Mouse (Mus musculus) small intestine, adult 2 months (tissue): ENCODE results near the gene Nudt8. TPM values are rescaled to one million over a fixed set of nuclear protein-coding genes. Genes with fewer than 3 reads are reported as not detected.

Experiments used
- H3K27ac ChIP-seq: fragments of 200-500 bp; 2 replicates; pipeline ENCODE4 v1.5.1; 2012; ENCODE audit warnings: low read depth, low read length, control low read depth, inconsistent platforms; ENCODE audit not compliant: insufficient read depth
- H3K27me3 ChIP-seq: fragments of 200-500 bp; 2 replicates; pipeline ENCODE4 v1.6.1; 2012; ENCODE audit warnings: mild to moderate bottlenecking, moderate library complexity, low read length, inconsistent platforms; ENCODE audit not compliant: control insufficient read depth, insufficient read depth
- H3K36me3 ChIP-seq: fragments of 200-500 bp; 2 replicates; pipeline ENCODE4 v1.6.1; 2012; ENCODE audit warnings: mild to moderate bottlenecking, low read length, control low read depth, inconsistent platforms; ENCODE audit not compliant: control insufficient read depth, insufficient read depth
- H3K4me1 ChIP-seq: fragments of 200-500 bp; 2 replicates; pipeline ENCODE4 v1.6.1; 2012; ENCODE audit warnings: low read length, inconsistent platforms, mixed read lengths; ENCODE audit not compliant: control insufficient read depth, insufficient read depth, insufficient read length
- H3K4me3 ChIP-seq: fragments of 200-500 bp; 2 replicates; pipeline ENCODE4 v1.5.1; 2012; ENCODE audit warnings: low read depth, mild to moderate bottlenecking, control low read depth, inconsistent platforms, low read length, moderate library complexity
- CTCF ChIP-seq: fragments of 200-500 bp; IDR thresholded peaks from 2 replicates; pipeline ENCODE4 v1.5.1; 2012; ENCODE audit warnings: low read depth, mild to moderate bottlenecking, control low read depth, inconsistent platforms, low read length, moderate library complexity, mixed read lengths; ENCODE audit not compliant: insufficient replicate concordance, insufficient read length; ENCODE audit errors: extremely low read depth
- POLR2A ChIP-seq: fragments of 200-500 bp; IDR thresholded peaks from 2 replicates; pipeline ENCODE4 v1.6.1; 2012; ENCODE audit warnings: low read depth, mild to moderate bottlenecking, control low read depth, inconsistent platforms, low read length, moderate library complexity
- WGBS: fragments of 180-500 bp; shearing (Covaris S2); methylation state at CpG from one replicate; pipeline ENCODE4 v1.1.7; 2018; 5-methylcytosine and 5-hydroxymethylcytosine counted together
- polyA plus RNA-seq: library from polyadenylated mRNA; depleted of rRNA; stranded (reverse); fragments of >200 nt; gene quantifications from 2 replicates; pipeline ENCODE4 v1.2.3, GENCODE M21; 2012

Nudt8 gene
- polyA plus RNA-seq, 1 experiment: 30.6 TPM

DNA sequence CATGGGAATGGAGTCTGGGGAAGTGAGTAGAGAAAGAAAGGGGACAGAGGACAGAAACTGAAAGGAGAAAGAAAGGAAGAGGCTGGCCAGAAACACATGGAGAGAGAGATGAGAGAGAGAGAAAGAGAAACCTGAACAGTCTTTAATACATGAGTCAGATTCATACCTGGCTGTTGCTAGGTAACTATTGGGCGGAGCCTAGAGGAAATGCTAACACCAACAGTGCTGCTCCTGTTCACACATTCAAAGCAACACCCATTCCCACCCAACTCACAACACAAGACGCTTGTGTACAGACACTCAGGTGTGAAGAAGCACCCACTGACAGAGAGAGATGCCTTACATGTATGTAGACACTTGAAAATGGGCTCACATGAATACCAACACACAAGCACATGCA lies 24.5 kb upstream of the Nudt8 start:
- Histone ChIP-seq H3K27ac (no peak overlapping the region), H3K27me3 (no peaks in the 10 kb centered on the region), H3K4me1 (peaks cover 12% of the 10 kb centered on the region), H3K4me3 (no peak overlapping the region), H3K36me3 (no peaks in the 10 kb centered on the region)
- TF ChIP-seq POLR2A (no peak), CTCF (no peak)
- WGBS: 40% methylated on average over 2 of the region's 2 CpGs

DNA sequence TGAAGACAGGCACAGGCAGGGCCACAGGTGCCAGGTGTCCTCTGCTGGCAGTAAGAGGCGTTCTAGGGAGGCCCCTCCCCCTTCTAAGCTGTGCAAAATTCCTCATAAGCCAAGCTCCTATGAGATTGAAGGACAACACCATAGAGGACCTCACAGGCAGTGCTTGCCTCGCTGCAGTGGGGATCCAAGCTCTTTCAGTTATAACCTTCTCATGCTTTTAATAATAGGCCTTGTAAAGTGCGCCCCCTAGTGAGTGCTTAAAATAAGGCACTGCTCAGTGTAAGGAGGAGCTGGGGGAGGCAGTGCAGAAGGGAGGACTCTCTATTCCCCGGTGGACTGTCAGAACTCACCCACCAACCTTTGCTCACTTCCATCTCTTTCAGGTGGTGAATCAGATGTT lies 20.1 kb upstream of the Nudt8 start:
- Histone ChIP-seq H3K4me1 (peaks cover 10% of the 10 kb centered on the region; the same call in 1 of the 2 replicates), H3K36me3 (no peaks in the 10 kb centered on the region), H3K27ac (no peak overlapping the region), H3K27me3 (no peaks in the 10 kb centered on the region), H3K4me3 (no peak overlapping the region)
- WGBS: 4% methylated on average over 4 of the region's 4 CpGs
- TF ChIP-seq CTCF (peak; percentile 78; the same call in 1 of the 2 replicates), POLR2A (no peak)

DNA sequence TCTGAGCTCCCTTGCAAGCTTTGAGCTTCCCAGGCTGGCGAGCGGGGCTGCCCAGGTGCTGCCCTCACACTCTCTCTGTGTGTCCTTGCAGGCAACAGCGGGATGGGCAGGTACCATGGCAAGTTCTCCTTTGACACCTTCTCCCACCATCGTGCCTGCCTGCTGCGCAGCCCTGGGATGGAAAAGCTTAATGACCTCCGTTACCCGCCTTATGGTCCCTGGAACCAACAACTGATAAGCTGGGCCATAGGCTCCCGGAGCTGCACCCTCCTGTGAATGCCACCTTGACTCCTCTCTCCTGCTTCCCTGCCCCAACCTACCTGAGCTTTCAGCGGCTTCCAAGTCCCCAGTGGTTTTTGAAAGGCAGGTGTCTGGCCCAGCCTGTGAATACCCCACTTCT lies 19.5 kb upstream of the Nudt8 start:
- H3K36me3 ChIP-seq: no peaks in the 10 kb centered on the region

DNA sequence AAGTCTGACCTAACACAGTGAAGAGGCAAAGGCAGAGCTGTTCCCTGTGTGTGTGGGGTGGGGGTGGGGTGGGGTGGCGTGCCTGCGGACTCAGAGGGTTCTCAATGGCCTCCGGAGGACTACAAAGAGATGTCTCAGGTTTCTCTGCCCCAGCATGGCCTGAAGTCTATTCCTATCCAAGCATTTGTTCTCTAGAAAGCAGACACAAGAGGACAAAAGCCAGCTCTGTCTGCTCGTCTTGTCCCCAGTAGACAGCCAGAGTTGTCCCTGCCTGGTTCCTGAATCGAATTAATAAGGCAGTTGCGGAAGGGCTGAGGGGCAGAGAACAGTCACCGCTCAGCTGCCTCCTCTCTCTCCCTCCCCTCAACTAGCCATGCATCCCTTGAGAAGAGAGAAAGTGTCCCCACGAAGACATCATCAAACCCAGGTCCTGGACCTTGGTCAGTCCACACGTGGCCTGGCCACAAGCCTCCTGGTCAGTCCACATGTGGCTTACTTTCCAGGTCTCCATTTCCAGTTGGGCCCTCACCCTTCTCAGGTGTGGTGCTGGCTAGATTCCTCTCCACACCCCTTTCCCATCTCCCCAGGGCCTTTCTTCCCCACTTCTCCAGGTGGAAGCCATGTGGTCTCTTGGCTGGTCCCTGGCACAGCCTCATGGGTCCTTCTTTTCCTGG lies 16.7 kb upstream of the Nudt8 start:
- H3K4me1 ChIP-seq: peaks cover 25% of the 10 kb centered on the region
- H3K27me3 ChIP-seq: no peaks in the 10 kb centered on the region
- H3K4me3 ChIP-seq: no peak overlapping the region
- H3K36me3 ChIP-seq: no peaks in the 10 kb centered on the region; the same call in 1 of the 2 replicates
- 82% methylated on average over 9 of the region's 9 CpGs for WGBS
- TF ChIP-seq CTCF (no peak), POLR2A (no peak)
- no peak overlapping the region for H3K27ac ChIP-seq

More for the DNA sequence above, 19.5 kb upstream of the Nudt8 start:
- Histone ChIP-seq H3K27me3 (no peaks in the 10 kb centered on the region), H3K4me1 (peaks cover 16% of the 10 kb centered on the region), H3K27ac (no peak overlapping the region), H3K4me3 (no peak overlapping the region)
- TF ChIP-seq POLR2A: no peak
- 51% methylated on average over 9 of the region's 9 CpGs for WGBS

DNA sequence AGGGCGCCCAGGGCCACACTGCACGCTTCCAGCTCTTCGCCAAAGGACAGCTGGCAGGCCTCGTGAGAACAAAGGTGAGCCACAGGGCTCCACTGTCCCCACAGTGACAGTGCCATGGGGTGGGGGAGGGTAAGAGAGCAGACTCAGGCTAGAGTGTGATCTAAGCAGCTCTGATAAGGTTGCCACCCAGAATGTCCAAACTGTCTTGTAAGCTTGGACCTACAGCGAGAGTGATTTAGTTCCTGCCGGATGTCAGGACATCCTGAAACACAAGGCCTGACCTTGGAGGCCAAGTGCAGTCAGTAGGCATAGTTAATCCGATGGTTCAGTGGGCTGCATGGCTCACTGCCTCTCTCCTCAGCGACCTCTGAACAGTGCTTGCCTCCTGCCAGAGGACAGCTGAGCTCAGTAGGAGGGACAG lies 15.1 kb upstream of the Nudt8 start:
- TF ChIP-seq CTCF (no peak), POLR2A (no peak)
- no peak overlapping the region for H3K4me3 ChIP-seq
- H3K36me3 ChIP-seq: no peaks in the 10 kb centered on the region; the same call in 1 of the 2 replicates
- 32% methylated on average over 8 of the region's 8 CpGs for WGBS
- H3K4me1 ChIP-seq: peaks cover 25% of the 10 kb centered on the region
- H3K27ac ChIP-seq: peak overlapping the region; percentile 84
- no peaks in the 10 kb centered on the region for H3K27me3 ChIP-seq

DNA sequence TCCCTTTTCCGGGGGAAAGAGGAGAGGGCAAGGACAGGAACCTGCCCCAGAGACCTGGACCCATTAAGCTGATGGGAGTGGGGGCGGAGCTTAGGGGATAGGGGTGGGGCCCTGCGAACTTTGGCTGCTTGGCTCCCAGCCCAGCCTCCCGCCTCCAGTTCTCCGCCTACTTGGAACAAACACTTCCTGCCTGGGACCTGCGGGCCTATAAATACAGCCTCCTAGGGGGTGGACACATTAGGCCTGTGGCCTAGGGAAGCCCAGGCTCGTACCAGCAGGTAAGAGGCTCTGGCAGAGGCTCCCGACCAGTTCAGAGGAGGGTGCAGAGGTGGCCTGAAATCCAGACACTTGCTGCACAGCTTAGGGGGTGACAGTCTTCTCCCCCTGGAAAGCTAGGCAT lies 14.0 kb upstream of the Nudt8 start, which contains the start of gene Acy3:
TSS of gene Acy3 (plus strand) at position 237 of the 400 bp plus-strand sequence.
- TF ChIP-seq CTCF (no peak), POLR2A (peak; percentile 99)
- Histone ChIP-seq H3K36me3 (no peaks in the 10 kb centered on the region; the same call in 1 of the 2 replicates), H3K4me3 (peak within 1 kb of the TSS; percentile 55), H3K4me1 (peaks cover 25% of the 10 kb centered on the region), H3K27me3 (no peaks in the 10 kb centered on the region), H3K27ac (peak within 1 kb of the TSS; percentile 84)
- 5% methylated on average over 8 of the region's 8 CpGs for WGBS

DNA sequence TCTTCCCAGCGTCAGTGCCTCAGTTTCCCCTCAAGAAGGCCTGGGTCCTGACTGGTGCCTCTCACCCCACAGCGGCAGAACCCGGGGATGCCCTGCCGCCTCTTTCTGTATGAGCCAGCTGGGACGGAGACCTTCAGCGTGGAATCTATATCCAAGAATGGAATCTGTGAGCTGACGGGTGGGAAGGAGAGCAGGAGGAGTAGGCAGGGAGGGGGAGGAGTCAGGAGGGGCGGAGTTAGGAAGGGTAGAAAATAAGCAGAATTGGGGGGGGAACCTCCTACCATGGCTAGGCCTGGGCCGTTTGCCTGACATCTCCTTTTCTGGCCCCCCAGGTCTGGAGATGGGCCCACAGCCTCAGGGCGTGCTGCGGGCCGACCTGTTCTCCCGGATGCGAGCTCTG lies 12.3 kb upstream of the Nudt8 start:
- no peak overlapping the region for H3K4me3 ChIP-seq
- no peaks in the 10 kb centered on the region for H3K27me3 ChIP-seq
- no peak overlapping the region for H3K27ac ChIP-seq
- H3K4me1 ChIP-seq: peaks cover 25% of the 10 kb centered on the region
- no peak for TF ChIP-seq POLR2A
- no peak for TF ChIP-seq CTCF
- no peaks in the 10 kb centered on the region; the same call in 1 of the 2 replicates for H3K36me3 ChIP-seq
- 94% methylated on average over 14 of the region's 14 CpGs for WGBS

DNA sequence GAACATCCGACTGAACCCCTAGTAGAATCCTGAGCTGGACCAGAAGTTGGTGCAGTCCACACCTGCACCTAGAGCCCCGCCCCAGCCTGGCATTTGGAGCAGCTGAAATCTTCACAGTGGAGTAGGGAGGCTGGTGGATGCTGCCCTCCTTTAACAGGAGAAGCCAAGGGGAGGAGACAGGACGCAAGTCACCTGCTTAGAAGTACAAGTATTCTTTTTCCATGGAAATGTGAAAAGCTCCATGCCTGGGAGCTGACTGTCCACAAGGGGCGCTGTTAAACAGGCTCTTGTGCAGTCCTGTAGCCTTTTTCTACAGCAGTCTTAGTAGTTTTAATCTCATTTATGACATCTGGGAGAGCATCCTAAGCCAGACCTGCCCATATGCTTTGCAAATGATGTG lies 11.6 kb upstream of the Nudt8 start:
- TF ChIP-seq CTCF: peak; percentile 18; the same call in 1 of the 2 replicates
- TF ChIP-seq POLR2A: no peak
- Histone ChIP-seq H3K27me3 (no peaks in the 10 kb centered on the region), H3K36me3 (no peaks in the 10 kb centered on the region; the same call in 1 of the 2 replicates), H3K4me1 (peaks cover 25% of the 10 kb centered on the region), H3K4me3 (no peak overlapping the region), H3K27ac (no peak overlapping the region)
- WGBS: 94% methylated on average over 4 of the region's 4 CpGs
